Mouse (Mus musculus) lung, postnatal 0 days (tissue): ENCODE measurements at regions not wholly inside any gene's neighbourhood (a gene's known extent, or its start where the extent isn't known, plus 50 kb on each side); places are given as distances from the start of the nearest gene placed in this dataset.

Experiments used
- ATAC-seq: fragments of 200-750 bp; cut with Nextera tagmentation; 2 replicates; pipeline ENCODE4 v1.8.0; 2017; ENCODE audit warnings: moderate library complexity
- DNase-seq: peaks from one replicate; pipeline ENCODE4 v3.0.0-alpha.2; 2016; ENCODE audit warnings: low spot score
- H3K27ac ChIP-seq: fragments of 300-500 bp; sonication (generic); 2 replicates; pipeline ENCODE4 v1.5.1; 2014; ENCODE audit warnings: antibody characterized with exemption, mild to moderate bottlenecking, low read length, mixed read lengths
- H3K27me3 ChIP-seq: fragments of 300-500 bp; sonication (generic); replicated peaks from 2 replicates; pipeline ENCODE4 v1.6.1; 2014; ENCODE audit warnings: low read length, mixed read lengths; ENCODE audit not compliant: insufficient read depth
- H3K36me3 ChIP-seq: fragments of 300-500 bp; sonication (generic); 2 replicates; pipeline ENCODE4 v1.6.1; 2014; ENCODE audit warnings: low read length, mixed read lengths; ENCODE audit not compliant: insufficient read depth
- H3K4me1 ChIP-seq: fragments of 300-500 bp; sonication (generic); 2 replicates; pipeline ENCODE4 v1.6.1; 2014; ENCODE audit warnings: antibody characterized with exemption, low read depth, low read length, mixed read lengths; ENCODE audit not compliant: insufficient read depth
- H3K4me2 ChIP-seq: fragments of 300-500 bp; sonication (generic); replicated peaks from 2 replicates; pipeline ENCODE4 v1.6.1; 2014; ENCODE audit warnings: low read depth, mild to moderate bottlenecking, low read length, moderate library complexity, mixed read lengths
- H3K4me3 ChIP-seq: fragments of 300-500 bp; sonication (generic); 2 replicates; pipeline ENCODE4 v1.5.1; 2014; ENCODE audit warnings: low read depth, low read length
- H3K9ac ChIP-seq: fragments of 300-500 bp; sonication (generic); replicated peaks from 2 replicates; pipeline ENCODE4 v1.6.1; 2014; ENCODE audit warnings: low read depth, mild to moderate bottlenecking
- H3K9me3 ChIP-seq: fragments of 300-500 bp; sonication (generic); 2 replicates; pipeline ENCODE4 v1.6.1; 2016; ENCODE audit warnings: low read length, mixed read lengths
- CTCF ChIP-seq: IDR thresholded peaks from 2 replicates; pipeline ENCODE4 v1.5.1; 2016; ENCODE audit warnings: antibody characterized with exemption, mild to moderate bottlenecking
- EP300 ChIP-seq: IDR thresholded peaks from 2 replicates; pipeline ENCODE4 v1.6.1; 2016; ENCODE audit warnings: antibody characterized with exemption, mild to moderate bottlenecking, control low read depth
- WGBS: fragments of 180-500 bp; shearing (Covaris S2); extraction: QIAGEN DNeasy Blood & Tissue Kit; methylation state at CpG from one replicate; pipeline ENCODE4 v1.1.7; 2014; 5-methylcytosine and 5-hydroxymethylcytosine counted together

DNA sequence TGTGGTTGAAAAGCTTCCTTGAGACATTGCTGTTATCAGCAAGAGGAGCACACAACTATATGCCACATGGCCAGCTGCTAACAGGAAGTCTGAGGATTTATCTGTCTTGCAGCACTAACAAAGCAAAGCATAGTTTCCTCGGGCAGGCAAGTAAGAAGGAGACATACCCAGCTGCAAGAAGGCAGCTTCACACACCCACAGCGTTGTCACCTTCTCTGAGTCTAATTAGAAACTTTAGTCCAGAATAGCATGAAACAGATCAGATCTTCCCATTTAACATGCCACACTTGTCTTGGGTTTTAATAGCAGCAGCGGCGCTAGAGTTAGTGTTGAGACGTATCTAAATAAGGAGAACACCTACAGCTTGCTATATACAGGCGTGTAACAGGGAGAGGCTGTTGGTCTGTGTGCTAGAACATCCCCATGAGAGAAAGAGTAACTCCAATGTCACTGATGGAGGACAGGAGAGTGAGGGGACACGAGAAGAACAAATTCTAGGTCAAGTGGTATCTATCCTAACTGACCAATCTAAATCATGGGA lies 322.1 kb upstream of the Syt1 start:
- Histone ChIP-seq H3K36me3 (no peaks in the 10 kb centered on the region), H3K4me3 (no peak overlapping the region), H3K9ac (no peak overlapping the region), H3K27ac (no peak overlapping the region), H3K4me2 (no peak overlapping the region), H3K4me1 (no peaks in the 10 kb centered on the region), H3K9me3 (no peaks in the 10 kb centered on the region), H3K27me3 (no peaks in the 10 kb centered on the region)
- WGBS = 65% methylated on average over 7 of the region's 7 CpGs
- no peak for DNase-seq
- ATAC-seq = no peak
- TF ChIP-seq EP300 (no peak), CTCF (no peak)

DNA sequence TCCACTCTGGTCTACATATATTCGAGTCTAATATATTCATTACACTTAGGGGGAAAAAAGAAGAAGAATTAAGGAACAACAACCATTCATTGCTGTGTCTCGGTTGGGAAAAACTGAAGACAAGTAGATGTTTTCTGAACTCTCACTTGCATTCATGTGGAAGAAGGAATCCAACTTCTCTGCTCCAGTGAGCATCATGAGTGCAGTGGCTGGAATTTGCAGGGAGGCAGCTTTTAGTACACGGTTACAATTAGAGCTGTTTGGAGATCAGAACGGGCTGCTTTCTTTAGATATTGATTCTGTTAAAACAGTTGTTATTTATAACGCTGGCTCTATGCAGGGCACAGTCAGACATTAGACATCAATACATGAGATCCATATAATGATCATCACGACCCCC lies 298.5 kb upstream of the Syt1 start:
- 82% methylated on average over 6 of the region's 6 CpGs for WGBS
- TF ChIP-seq CTCF (no peak), EP300 (no peak)
- H3K9me3 ChIP-seq = no peaks in the 10 kb centered on the region
- ATAC-seq = no peak
- DNase-seq = no peak
- no peak overlapping the region for H3K4me2 ChIP-seq
- H3K9ac ChIP-seq = no peak overlapping the region
- H3K36me3 ChIP-seq = no peaks in the 10 kb centered on the region
- H3K27ac ChIP-seq = no peak overlapping the region
- no peak overlapping the region for H3K4me3 ChIP-seq
- H3K4me1 ChIP-seq = no peaks in the 10 kb centered on the region
- H3K27me3 ChIP-seq = no peaks in the 10 kb centered on the region

DNA sequence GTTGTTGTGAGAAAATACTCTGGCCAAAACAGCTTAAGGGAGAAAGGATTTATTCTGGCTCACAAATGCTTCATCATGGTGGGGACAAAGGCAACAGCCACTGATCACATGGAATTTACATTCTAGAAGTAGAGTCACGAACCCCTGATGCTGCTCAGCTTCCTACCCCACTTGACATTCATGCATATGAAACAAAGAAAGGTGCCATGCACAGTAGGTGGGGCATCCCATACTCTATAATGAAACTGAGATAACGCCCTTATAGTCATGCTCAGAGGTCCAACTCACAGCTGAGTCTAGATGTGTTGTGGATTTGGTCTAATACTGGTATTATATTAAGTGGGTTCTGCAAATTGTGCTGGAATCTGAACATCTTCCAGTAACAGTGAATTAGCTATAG lies 289.4 kb upstream of the Syt1 start:
- Histone ChIP-seq H3K4me2 (no peak overlapping the region), H3K4me1 (no peaks in the 10 kb centered on the region), H3K36me3 (no peaks in the 10 kb centered on the region), H3K27ac (no peak overlapping the region), H3K9me3 (no peaks in the 10 kb centered on the region), H3K27me3 (no peaks in the 10 kb centered on the region), H3K9ac (no peak overlapping the region), H3K4me3 (no peak overlapping the region)
- WGBS = 82% methylated on average over 2 of the region's 2 CpGs
- no peak for TF ChIP-seq EP300
- no peak for TF ChIP-seq CTCF
- DNase-seq (no peak), ATAC-seq (no peak)

DNA sequence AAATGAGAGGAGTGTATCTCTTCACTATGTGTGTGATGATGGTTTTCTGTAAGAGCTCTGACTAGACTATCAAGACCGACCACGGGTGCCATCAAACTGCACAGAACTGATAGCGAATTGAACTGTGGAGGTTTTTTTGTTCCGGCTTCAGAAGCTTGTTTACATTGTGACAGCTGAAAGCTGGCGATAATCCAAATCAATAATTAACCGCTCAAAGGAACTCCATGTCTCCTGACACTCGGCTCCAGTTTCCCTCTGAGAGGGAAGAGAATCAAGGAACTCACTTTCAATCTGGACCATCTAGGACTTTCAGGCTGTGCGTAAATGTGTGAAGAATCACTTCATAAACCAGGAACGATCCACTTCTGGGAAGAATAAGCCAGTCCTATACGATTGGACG lies 289.0 kb upstream of the Syt1 start:
- ATAC-seq (no peak), DNase-seq (peak; percentile 7)
- no peaks in the 10 kb centered on the region for H3K4me1 ChIP-seq
- H3K27ac ChIP-seq = no peak overlapping the region
- TF ChIP-seq EP300 (no peak), CTCF (no peak)
- H3K9me3 ChIP-seq = no peaks in the 10 kb centered on the region
- no peak overlapping the region for H3K4me3 ChIP-seq
- no peaks in the 10 kb centered on the region for H3K27me3 ChIP-seq
- H3K36me3 ChIP-seq = no peaks in the 10 kb centered on the region
- no peak overlapping the region for H3K4me2 ChIP-seq
- no peak overlapping the region for H3K9ac ChIP-seq
- WGBS = 24% methylated on average over 11 of the region's 11 CpGs

DNA sequence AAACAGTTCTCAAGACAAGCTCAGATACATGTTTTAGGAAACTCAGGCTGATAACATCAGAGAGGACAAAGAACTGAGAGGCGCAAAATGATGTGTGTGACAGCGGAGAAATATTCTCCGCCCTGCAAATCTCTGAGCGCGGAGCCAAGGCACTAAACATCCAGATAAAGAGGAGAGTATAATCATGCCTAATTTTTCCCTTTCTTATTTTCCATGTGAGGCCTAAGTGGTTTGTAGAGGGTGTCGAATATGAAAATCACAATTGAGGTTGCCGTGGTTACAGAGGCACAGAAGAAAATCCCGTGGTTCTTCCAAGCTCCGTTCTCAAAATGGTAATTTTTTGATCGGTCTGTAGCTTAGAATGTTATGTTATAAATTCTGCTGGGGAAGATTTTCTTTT lies 272.6 kb upstream of the Syt1 start:
- Histone ChIP-seq H3K27me3 (no peaks in the 10 kb centered on the region), H3K4me1 (no peaks in the 10 kb centered on the region), H3K9me3 (no peaks in the 10 kb centered on the region), H3K36me3 (no peaks in the 10 kb centered on the region), H3K9ac (no peak overlapping the region), H3K4me3 (no peak overlapping the region), H3K27ac (no peak overlapping the region), H3K4me2 (no peak overlapping the region)
- no peak for ATAC-seq
- 63% methylated on average over 10 of the region's 10 CpGs for WGBS
- TF ChIP-seq EP300 = no peak
- no peak for DNase-seq

DNA sequence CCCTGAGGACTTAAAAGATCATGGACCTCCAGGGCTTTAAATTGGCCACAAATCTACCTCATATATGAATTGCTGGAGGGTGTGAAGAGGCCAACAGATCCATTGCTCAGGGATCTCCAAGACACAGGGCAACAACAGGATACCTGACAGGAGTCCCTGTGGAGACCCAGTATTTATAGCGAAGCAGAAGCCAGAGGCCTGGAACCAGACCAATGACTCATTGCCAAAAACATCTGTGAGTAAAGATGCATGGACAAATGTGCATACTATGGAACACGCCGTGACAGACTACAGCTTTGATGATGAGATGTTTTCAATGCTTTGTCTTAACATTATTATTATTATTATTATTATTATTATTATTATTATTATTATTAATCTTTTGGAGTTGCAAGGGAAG lies 239.0 kb upstream of the Syt1 start:
- WGBS = 83% methylated on average over 3 of the region's 3 CpGs
- Histone ChIP-seq H3K9ac (no peak overlapping the region), H3K27ac (no peak overlapping the region), H3K4me1 (no peaks in the 10 kb centered on the region), H3K4me2 (no peak overlapping the region), H3K9me3 (no peaks in the 10 kb centered on the region), H3K27me3 (no peaks in the 10 kb centered on the region), H3K4me3 (no peak overlapping the region), H3K36me3 (no peaks in the 10 kb centered on the region)
- DNase-seq (no peak), ATAC-seq (no peak)
- no peak for TF ChIP-seq CTCF
- TF ChIP-seq EP300 = no peak

DNA sequence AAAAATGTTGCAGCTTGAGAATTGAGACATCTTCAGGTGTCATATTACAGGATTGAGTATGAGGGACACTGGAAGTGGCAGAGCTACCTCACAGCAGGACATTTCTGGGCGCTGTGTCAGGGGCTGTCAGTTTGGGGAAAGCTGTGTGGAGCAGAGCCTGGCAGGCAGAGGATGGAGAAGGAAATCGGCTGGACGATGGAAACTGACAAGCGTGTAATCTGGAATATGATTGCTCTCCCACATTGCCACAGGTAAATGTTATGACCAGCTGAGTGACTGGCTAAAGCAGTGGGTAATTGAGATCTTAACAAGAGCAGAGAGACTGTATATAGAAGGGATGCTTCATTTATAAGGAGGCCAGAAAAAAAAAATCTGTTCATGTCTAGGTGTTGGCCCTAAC lies 235.5 kb upstream of the Syt1 start:
- no peak overlapping the region for H3K4me2 ChIP-seq
- no peak overlapping the region for H3K4me3 ChIP-seq
- DNase-seq (no peak), ATAC-seq (no peak)
- no peaks in the 10 kb centered on the region for H3K9me3 ChIP-seq
- 65% methylated on average over 4 of the region's 4 CpGs for WGBS
- no peaks in the 10 kb centered on the region for H3K36me3 ChIP-seq
- H3K27ac ChIP-seq = no peak overlapping the region
- no peaks in the 10 kb centered on the region for H3K27me3 ChIP-seq
- H3K4me1 ChIP-seq = no peaks in the 10 kb centered on the region
- no peak for TF ChIP-seq EP300
- no peak overlapping the region for H3K9ac ChIP-seq
